ENCODE assay signal across 27 mouse cellular contexts in the genomic region with DNA sequence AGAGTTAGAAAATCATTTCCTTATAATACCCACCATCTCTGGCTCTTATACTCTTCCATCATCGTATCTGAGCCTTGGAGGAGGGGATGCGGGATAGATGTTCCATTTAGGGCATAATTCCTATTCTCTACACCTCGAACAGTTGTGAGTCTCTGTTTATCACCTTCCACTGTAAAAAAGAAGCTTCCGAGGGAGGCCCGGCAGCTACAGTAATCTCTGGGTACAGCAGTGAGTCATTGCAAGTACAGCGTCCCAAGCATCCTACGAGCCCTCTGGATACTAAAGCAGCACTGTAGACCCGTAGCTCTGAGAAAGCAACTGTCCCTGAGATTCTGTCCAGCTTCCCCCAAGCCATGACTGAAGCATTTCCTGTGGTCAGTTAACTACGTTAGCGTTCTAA.
"Had no signal": no experiment of that assay in that cellular context is flagged by ENCODE, and none has a peak within 500 bp of the region (broad histone marks: within the 10 kb centered on the region; RNA-seq: fewer than 3 reads in every experiment).

No protein-coding gene starts in this region.

- H3K27me3 ChIP-seq: heart, embryonic 13.5 days; heart, embryonic 15.5 days; hindbrain, embryonic 12.5 days; limb, embryonic 12.5 days; liver, embryonic 13.5 days had no signal

- H3K4me2 ChIP-seq: heart, embryonic 11.5 days; heart, embryonic 13.5 days; heart, embryonic 15.5 days; hindbrain, embryonic 12.5 days; hindbrain, embryonic 14.5 days; limb, embryonic 12.5 days; liver, embryonic 11.5 days; liver, embryonic 13.5 days had no signal

- DNase-seq: gastrocnemius, adult 2 months; gastrocnemius, postnatal 10 days; gastrocnemius, postnatal 25 days; heart, adult 2 months; heart, postnatal 14 days; heart, postnatal 4 days; kidney, adult 18-20 months; kidney, adult 8-10 months; kidney, postnatal 10 days; kidney, postnatal 25 days; kidney, postnatal 4 days; layer of hippocampus, adult 9-11 months; liver; liver, embryonic 13.5 days had no signal

- H3K4me3 ChIP-seq: gastrocnemius, adult 2 months; heart, adult 2 months; heart, embryonic 13.5 days; heart, embryonic 15.5 days; hindbrain, embryonic 10.5 days; hindbrain, embryonic 12.5 days; left cerebral cortex, adult 2 months; limb, embryonic 10.5 days; limb, embryonic 12.5 days; liver, embryonic 13.5 days had no signal

- H3K36me3 ChIP-seq: heart, embryonic 13.5 days; heart, embryonic 15.5 days; hindbrain, embryonic 12.5 days; liver, embryonic 13.5 days had no signal

- H3K9me3 ChIP-seq: heart, embryonic 13.5 days; heart, embryonic 15.5 days; hindbrain, embryonic 10.5 days; hindbrain, embryonic 12.5 days; limb, embryonic 10.5 days; limb, embryonic 12.5 days; liver, embryonic 13.5 days had no signal

- H3K27ac ChIP-seq: gastrocnemius, adult 2 months; heart, adult 2 months; heart, embryonic 13.5 days; heart, embryonic 15.5 days; hindbrain, embryonic 10.5 days; hindbrain, embryonic 12.5 days; hindbrain, embryonic 14.5 days; left cerebral cortex, adult 2 months; limb, embryonic 10.5 days; limb, embryonic 12.5 days; liver, embryonic 13.5 days had no signal

- ATAC-seq: hindbrain, embryonic 16.5 days; inflammation-experienced regulatory T-cells, adult 6 months; intestine, postnatal 0 days had no signal

- H3K9ac ChIP-seq: heart, embryonic 13.5 days; heart, embryonic 15.5 days; hindbrain, embryonic 12.5 days; hindbrain, embryonic 14.5 days; limb, embryonic 12.5 days; liver, embryonic 13.5 days had no signal
